Mouse (Mus musculus) gastrocnemius, postnatal 25 days (tissue): ENCODE data around the gene Ssty2. TPM values are rescaled to one million over a fixed set of nuclear protein-coding genes. Genes with fewer than 3 reads are reported as not detected.
"Not testable (repeated sequence)": the region's sequence is repeated elsewhere in the genome, so short reads cannot be mapped to it uniquely, and the experiment has no call there.

Source experiments
- DNase-seq: peaks from one replicate; pipeline ENCODE4 v3.0.0; 2022
- long read RNA-seq, 2 experiments: library from polyadenylated mRNA; stranded (forward); transcript quantifications; one replicate each; pipeline ENCODE4 v2.0.0; 2021
- total RNA-seq, 2 experiments: library from RNA; stranded (reverse); gene quantifications; 1 replicate in 1 of 2; 2 replicates in 1 of 2; pipeline ENCODE4 v1.2.3; 2021

Gene Ssty2
- not detected for total RNA-seq
- long read RNA-seq, experiment 1, result 0 reads
- long read RNA-seq, experiment 2, result 0 reads

DNA sequence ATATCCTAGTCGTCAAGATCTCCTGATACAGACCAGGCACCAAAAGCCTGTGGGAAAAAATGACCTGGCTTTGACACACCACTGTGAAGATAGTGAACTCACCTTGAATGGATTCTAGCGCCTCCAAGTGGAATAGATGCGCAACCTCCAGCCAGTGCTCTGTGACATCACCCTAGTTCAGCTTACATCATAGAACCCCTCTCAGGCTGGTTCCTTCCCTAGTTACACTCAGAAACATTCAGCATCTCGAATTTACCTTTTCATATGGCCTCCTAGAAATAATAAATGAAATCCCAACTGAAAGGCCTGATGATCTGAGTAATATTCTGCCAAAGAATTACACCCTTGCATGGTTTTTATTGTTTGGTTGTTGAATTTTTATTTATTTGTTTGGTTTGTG lies at the start of gene Ssty2:
Gene Ssty2 (minus strand): TSS at position 101 of the 400 bp plus-strand sequence.
- DNase-seq, result not testable (repeated sequence)
